Mouse (Mus musculus) heart, adult 11 months (tissue): ENCODE data around the gene Tex35.

Source experiments
- DNase-seq: peaks from one replicate; pipeline ENCODE4 v3.0.0; 2022

Tex35 gene

DNA sequence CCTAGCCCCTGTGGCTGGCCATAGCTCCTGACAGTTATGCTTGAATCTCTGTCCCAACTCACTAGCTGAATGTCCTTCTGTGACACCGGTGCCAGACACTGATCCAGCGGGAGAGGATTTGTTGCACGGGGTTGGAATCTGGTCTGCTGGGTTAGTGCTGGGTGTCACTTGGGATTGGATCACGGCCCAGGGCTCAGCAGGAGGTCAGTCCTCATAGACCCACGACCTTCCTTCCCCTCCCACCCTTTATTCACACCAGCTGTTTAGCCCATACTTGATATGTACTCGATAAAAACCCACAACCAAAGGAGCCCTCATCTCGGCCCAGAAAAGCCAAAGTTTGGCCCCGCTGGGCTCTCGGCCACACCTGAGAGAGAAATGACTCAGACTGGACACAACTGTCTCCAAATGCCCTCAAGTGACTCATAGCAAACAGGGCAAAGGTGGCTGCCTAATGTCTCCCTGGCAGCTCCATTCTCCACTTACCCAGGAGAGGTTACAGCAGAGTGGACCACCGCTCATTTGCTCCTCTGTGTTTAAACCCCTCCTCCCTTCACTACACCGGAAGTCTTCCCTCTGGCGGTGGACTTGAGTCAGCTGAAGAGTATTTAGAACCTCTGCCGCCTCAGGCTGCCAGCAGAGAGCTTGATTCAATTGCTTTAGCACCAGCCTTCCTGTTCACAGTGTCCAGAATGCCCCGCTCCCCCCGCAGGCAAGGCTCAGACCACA is 27.2 kb downstream of the Tex35 start:
- DNase-seq, result no peak

DNA sequence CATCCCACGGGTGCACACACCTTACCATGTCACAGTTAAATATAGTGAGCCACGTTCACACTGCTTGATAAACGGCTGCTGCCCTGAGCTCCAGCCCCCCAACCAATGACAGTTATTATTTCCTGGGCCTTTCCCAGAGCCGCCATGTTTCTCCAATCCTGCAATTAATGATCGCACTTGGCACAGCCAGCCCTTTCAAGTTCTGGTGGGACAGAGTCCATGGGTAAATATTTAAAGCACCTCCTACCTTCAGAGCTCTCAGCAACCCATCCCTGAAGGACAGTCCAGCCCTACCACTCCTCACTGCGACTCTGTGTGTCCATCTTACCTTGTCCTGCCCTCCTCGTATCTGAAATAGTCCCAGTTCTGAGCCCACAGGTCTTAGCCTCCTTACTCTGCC is 28.4 kb downstream of the Tex35 start:
- DNase-seq, result no peak

DNA sequence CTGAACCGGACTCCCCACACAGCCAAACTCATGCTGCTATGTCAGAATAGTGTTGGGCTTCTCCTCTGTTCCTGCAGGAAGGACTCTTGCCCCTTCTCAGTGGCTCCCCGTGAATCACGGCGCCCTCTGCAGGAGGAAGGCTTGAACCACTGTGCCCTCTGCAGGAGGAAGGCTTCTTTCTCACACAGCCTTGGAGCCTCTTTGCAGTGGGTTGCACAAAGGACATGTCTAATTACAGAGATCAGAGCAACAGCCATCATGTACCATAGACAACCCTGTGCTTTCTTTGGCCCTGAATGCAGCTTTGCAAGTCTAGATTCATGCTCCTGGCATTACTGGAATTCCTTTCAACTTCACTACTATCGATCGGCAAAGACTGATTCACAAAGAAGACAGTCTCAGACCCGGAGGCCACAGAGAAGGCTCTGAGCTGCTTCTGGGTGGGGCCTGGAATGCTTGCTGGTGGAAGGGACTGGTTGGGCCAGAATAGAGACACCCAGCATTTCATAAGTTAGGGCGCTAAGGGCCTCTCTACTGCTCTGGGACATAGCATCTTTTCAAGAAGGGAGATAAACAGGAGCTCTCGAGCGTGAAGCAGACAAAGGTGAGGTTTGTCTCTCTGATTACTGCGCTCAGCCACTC is 29.0 kb downstream of the Tex35 start:
- no peak for DNase-seq

DNA sequence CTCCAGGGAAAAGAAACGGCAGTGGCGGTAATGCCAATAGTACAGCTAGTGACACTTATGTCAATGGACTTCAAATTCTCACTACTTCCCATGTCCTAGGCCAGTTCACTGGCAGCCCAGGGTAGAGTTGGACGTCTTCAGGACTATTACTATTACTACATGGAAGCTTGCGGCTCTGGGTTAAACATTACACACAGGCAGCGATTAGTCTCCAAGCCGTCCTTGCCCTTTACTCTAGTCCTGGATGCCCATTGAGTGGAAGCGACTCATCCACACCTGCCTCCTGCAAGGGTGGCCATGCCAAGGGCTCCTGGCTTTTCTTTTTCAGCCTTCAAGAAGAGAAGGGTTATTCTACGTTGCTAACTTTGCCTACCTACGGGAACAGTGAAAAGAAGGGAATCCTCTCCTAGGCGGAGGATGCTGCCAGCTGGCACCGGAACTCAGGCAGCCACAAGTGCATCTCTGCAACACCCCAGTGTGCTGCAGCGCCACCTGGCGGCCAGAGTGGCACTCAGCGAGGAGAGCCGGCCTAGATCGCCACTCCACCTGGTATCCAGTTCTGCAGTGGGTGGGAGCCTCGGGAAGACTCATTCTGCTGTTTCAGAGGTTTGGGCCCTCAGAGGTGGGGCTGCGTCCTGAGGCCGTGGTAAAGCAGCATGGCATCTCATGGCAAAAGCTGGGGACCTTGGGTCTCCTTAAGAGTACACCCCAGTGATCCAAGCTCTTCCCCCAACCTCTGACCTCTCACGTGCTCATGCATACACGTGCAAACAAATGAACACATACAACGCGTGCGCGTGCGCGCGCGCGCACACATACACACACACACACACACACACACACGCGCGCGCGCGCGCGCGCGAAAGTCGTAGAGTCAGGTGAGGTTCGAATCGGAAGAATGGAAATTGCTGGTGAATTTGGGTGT is 31.4 kb downstream of the Tex35 start:
- DNase-seq, result peak; percentile 99

DNA sequence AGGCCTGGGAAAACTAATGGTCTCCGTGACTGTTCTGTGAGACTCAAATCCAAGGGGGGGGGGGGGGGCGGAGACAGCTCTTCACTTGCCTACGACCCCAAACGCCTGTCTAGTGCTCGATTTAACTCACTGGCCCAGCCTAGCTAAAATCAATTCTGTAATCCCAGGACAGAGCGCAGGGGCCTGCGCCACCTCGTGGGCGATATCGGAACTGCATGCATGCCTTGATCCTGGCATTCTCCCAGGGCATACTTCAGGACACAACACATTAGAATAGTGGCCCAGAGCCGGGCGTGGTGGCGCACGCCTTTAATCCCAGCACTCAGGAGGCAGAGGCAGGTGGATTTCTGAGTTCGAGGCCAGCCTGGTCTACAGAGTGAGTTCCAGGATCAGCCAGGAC is 32.2 kb downstream of the Tex35 start:
- DNase-seq, result peak; percentile 96

DNA sequence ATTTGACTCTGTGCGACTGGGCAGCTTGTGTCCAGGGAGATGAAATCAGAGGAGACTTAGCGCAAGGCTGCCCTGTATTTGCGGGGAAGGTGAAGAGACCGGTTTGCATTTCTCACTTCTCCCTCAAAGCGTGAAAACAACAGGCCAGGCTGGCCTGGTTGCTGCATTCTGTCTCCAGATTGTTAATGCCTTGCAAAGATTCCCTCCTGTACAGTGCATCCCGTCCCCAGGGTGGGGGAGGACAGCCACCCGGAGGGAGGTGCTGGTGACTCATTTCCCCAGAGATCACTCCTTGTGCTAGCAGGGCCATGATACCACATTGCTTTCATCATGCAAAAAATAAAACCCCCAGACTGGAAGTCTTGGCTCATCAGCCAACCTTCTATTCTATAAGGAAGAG is 33.5 kb downstream of the Tex35 start:
- peak; percentile 88 for DNase-seq

DNA sequence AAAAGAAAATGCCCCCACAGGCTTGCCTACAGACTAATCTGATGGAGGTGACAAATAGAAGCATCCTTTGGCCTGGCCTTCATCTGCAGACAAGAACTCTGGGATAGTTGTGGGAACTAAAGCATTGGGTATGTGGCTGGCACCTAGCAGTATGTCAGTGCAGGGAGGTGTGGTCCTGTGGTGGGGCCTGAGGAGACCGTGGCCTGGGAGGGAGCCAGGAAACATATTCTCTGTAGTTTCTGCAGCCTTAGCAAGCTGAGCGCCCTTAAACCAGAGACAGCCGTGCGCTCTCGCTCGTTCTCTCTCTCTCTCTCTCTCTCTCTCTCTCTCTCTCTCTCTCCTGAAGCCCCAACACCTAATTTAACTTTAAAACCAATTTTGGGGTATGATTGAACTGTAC is 34.1 kb downstream of the Tex35 start:
- no peak for DNase-seq

DNA sequence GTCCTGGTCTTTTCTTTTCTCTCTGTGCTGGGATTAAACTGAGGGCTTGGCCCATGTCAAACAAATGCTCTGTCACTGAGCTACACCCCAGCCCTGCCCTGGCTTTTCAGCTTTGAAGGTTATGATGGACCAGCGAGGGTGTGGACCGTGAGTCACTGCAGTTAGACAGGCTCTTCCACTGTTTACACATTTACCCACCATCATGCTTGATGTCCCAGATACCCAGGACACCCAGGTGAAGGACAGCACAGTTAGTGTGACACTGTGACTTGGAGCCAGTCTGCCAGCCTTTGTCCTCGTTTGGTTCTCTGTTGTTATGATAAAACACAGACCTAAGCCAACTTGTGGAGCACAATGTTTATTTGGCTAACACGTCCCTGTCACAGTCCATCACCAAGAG is 34.9 kb downstream of the Tex35 start:
- DNase-seq, result no peak

DNA sequence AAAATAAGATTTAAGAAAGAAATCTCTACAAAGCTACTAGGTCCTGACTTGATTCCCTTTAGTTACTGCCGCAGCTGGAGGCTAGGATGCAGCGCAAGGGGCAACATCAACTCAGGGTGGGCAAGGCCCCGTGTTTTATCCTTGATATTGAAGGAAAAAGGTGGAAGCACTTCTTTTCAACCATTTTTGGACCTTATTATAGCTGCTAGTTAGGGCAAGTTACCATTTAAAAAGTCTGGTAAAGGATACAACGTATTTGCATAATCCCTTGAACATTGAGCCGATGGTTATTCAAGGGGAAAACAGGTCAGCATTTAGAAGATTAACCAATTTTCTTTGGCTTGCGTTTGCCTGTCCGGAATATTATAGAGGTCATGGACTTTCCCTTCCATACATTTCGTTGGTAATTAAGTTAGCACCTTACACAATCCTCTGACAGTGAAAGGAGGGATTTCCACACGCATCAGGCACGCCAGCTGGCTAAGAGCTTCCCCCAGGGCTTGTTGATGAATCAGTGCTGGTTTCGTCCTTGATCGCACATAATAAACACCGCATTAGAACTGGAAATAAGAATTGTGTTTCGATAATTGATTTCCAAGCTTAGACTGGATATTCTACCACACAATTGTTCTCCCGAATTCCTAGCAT is 39.2 kb downstream of the Tex35 start:
- no peak for DNase-seq

DNA sequence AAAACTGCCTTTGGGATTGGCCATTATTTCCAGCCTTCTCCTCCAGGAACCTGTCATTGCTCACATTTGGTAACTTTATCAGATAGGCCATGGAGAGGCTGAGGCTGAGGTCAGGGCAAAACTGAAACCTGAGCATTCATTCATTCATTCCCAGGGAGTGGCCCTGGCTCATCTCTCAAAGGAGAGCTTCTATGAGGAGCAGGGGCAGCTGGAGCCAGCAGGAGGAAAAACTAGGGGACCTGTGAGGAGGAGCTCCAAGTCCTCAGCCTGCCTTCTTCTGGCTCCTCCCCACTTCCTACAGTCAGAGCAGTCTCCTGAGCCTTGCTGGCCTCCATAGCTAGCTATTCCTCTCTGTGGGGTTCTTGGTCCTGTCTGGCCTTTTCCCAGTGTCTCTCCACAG is 40.2 kb downstream of the Tex35 start:
- DNase-seq, result no peak

DNA sequence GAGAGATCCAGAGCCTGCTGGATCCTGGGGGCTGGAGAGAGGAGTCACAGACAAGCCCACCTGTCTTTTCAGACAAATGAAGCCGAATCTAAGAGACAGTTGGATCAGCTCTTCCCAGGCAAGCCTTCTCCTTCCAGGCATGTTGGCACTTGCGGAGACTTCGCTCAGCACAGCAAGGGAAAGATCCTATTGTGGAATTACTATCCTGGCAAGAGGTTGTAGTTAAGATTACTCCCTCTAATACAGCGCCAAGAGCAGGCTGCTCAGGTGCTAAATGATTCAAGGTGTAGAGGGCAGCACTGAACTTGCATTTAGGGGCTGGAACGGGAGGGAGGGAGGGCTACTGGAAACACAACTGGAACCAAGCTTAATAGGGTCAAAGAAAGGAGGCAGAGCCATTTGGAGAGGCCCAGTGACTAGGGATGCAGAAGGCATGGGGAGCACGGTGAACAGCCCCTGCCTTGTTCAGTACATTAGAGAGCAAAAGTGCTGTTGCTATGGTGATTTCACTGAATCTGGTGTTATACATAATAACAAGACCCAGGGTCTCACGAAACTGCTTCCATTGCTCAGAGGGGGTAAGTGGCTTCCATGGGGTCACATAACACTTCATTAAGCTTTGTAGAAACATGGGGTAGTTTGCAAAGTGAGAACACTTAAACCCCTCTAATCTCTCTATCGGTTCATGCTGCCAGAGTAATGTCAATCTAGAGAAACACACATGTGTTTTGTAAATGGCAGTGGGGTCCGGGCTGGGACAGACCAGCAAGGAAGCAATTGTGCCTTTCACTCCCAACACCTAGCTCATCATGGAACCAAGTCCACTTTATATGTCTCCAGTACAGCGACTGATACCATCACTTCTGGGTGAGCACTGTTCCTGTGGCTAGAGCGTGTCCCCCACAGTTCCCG is 42.4 kb downstream of the Tex35 start:
- no peak for DNase-seq

DNA sequence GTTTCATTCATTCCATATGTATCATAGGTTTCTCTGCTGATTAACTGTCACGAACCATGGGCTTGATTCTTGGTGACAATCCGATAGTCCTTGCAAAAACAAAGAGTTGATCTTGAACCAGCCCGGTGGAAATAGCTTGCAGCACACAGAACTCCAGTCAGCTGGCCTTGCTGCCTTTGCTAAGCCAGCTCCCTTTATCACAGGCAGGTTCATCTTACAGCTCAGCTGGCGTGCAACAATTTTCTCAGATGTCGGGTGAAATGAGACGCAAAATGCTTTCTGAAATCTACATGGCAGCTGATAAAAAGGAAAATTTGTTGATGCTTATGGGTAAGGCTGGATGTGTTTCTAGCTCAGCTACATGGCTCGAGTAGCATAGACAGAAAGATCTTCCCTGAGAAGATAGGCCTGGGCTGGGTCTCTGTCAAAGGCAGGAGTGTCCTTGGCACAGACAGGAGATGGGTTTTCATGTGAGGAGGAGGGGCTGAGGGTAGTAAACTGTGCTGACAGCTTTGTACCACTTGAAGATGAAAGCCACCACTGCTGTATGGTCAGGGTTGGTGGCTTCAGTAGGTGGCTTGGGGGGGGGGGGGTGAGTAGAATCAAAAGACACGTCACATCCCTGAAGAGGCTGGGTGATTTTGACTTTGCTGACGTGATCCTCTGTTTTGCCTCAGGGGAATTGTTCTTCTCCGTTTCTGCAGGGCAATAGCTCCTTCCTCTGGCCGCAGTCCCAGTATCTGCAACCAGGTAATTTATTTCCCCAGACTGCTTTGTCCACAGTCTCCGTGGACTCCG is 45.0 kb downstream of the Tex35 start:
- DNase-seq, result no peak

DNA sequence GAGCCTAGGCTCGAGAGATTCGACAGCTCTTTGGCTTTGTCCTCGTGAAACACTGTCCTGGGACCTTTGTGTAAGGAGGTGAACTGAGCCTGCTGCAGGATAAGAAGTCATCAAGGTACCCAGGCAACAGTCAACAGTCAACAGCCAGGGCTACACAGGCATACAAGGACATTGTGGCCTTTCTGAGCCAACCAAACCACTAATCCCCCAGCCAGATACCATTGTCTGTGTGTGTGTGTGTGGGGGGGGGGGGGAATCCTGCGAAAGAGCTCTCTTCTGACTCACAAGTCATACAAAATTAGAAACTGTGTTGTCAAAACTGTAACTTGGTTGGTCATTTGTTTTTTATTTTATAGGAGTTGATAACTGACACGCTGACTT is 46.0 kb downstream of the Tex35 start:
- peak; percentile 94 for DNase-seq

DNA sequence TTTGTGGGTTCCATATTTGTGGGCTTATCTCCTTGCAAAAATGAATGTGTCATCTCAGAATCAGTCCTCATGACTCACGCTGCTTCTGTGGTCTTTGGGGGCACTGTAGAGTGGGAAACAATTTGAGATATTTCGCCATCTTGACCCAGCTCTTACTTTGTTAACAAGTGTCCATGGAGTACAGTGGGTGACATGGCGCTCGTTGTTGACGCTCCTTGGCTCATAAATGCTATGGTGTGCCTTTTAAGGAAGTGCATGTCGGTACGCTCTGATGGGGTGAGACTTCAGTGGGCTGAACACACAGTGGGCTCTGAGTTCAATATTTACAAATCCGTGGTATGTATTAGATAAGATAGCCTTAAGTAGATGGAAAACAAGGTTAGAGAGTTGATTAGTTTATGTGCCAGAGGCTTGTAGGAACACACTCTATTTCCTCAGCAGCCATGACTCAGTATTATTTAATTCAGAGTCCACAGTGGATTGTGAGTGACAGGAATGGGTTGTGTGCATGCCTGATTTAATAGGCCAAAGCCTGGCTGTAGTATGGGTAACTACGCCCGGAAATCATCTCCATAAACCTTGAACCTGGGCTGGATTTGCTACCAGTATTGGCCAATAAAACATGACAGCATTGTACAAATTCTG is 46.6 kb downstream of the Tex35 start:
- no peak for DNase-seq

DNA sequence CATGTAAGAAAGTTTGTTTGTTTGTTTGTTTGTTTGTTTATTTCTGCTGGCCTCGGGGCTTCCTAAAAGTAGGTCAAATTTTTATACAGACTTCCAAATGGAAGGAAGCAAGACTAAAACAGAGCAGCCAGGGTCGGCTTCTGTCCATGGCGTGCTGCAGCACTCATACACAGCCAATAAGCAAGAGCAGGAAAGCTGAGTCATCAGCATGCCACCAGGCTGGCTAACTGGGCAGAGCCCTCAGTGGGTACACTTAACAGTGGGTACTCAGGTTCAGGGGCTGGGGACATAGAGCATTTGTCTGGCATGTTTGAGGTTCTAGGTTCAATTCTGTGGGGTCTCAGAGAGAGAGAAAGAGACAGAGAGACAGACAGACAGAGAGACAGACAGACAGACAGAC is 47.3 kb downstream of the Tex35 start:
- no peak for DNase-seq

DNA sequence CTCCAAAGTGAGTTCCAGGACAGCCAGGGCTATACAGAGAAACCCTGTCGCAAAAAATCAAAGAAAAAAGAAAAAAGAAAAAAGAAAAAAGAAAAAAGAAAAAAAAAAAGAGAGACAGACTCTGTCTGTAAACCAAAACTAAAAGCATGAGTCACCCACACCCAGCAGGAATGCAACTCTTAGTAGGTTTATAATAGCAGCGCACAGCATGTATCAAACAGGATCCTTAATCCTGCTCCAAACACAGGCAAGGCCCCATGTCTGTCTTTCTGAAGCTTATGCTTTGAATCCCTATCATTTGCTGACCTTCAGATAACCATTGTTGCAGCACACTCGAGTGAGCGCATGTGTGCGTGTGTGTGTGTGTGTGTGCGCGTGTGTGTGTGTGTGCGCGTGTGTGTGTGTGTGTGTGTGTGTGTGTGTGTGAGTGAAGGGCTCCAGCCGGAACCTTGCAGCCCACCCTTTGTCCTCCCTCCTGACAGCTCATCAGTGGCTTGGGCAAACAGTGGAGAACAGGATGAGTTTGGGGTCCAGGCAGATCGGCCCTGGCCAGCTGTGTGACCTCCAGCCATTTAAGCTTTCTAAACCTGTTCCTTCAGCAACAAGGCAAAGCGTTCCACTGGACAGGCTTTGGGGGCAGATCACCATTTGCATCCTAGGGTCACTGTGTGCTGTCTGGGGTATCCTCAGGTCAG is 47.9 kb downstream of the Tex35 start:
- DNase-seq, result no peak

DNA sequence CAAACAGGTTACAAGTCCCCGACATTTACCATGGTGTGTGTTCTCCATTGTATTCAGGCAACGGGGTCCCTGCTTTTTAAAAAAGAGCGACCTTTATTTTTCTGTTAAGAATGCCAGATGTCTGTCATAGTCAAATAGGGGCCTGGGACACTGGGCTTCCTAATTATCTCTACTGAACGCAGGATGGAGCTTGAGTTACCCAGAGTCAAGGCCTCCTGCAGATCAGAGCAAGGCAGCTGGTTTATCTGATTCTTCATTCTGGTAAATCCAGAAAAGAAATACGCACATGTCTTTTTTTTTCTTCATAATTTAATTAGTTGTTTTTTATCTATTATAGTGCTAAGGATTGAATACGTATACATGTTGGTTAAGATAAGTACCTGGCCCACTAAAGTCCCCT is 52.6 kb downstream of the Tex35 start:
- peak; percentile 51 for DNase-seq

DNA sequence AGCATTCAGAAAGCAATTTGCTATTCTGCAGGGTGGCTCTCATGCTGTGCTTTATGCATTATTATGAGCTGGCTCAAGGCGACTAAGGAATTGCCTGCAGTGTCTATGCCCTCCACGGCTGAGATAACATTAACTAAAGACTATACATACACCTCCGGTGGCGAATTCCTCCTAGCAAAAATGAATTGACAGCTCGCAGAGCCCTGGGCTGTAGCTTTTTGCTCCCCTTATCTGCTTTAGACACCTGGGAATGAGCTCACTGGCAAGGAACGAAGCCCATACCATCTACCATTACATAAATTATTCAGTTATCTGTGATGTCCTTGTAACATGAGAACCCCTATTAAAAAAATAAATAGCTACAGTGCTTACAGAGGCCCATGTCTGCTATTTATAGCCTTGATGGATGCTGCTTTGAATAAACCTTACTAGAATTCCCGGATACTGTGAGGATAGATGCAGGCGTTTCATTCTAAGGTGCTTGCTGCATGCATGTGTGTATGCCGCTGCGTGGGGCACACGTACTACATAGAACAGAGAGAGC is 53.1 kb downstream of the Tex35 start:
- DNase-seq, result peak; percentile 43

DNA sequence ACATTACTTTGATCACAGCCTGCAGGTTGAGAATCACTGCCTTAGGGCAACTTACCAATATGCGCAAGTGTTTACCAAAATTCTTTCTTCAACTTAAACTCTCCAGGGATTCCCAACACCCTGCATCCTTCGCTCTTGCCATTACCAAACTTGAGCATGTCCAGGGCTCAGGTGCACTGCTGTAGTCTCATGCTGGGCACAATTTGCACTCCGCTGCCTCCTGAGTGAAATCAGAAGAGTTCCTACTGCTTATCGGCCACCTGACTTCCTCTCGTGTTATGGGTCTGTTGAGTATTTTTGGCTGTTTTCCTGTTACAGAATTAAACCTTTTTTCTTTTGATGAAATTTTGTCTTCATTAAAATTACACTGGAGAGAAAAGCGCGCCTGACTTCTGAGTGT is 53.8 kb downstream of the Tex35 start:
- DNase-seq, result peak; percentile 63

DNA sequence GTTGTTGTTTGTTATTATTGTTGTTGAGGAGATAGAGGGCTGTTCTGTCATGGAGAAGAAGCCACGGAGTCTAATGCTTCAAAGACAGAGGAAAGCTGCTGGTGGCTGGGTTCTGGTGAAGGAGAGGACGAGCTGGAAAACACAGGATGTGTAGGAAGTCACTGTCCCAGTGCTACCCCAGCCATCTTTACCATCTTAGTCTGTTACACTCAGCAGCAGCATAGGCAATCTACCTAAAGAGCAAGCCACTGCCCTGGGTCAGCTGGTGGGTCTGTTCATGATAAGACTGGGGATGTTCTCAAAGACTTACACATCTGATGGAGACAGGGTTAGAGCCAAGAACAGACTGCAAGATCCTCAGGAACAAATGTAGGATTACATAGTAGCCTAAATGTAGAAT is 58.6 kb downstream of the Tex35 start:
- DNase-seq, result peak; percentile 58
